ENCODE assay signal across 29 mouse cellular contexts in the genomic region with DNA sequence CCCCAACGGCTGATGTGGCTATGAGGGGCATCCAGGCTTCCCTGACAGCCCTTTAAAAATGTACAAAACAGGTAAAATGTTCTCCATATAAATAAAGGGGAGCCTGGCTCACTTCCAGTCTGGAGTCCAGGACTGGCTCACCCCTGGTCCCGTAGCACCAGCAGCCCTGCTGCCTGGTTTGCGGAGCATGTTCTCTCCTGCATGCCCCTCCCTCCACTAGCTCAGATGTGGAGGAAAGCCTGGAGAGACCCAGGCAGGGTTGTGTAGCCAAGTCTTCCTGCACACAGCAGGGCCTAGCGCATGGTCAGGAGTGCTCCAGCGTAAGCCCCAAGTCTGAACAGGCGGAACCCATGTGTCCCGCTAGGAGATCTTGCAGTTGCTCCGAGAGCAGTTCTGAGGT. TPM values are rescaled to one million over a fixed set of nuclear protein-coding genes. Genes with fewer than 3 reads are reported as not detected.
A peak's percentile ranks its signal among the peaks of the same experiment; 100 is the strongest.
DNase-seq lines count a peak whose midpoint lies in the region; ATAC-seq and TF ChIP-seq lines count a peak whose summit lies in the region.
"Had no signal": no experiment of that assay in that cellular context is flagged by ENCODE, and none has a peak within 500 bp of the region (broad histone marks: within the 10 kb centered on the region; RNA-seq: fewer than 3 reads in every experiment).

No protein-coding gene starts in this region.

- no peak overlapping the region for H3K27ac ChIP-seq in forebrain, embryonic 11.5 days (ENCODE audit: low read depth, low read length)
- H3K27ac ChIP-seq in forebrain, embryonic 14.5 days (ENCODE audit: low read depth, low read length) = no peak overlapping the region
- 0 out of 2 replicates have a peak overlapping the region, but pooled peaks have one; percentile 15 for H3K27ac ChIP-seq in hindbrain, embryonic 13.5 days
- H3K27ac ChIP-seq in hindbrain, embryonic 12.5 days = no peak overlapping the region
- 0 out of 2 replicates have a peak overlapping the region, but pooled peaks have one; percentile 30 for H3K27ac ChIP-seq in midbrain, embryonic 12.5 days (replicated peaks)
- H3K27ac ChIP-seq: embryonic facial prominence, embryonic 12.5 days; kidney, embryonic 15.5 days; liver, embryonic 14.5 days; neural tube, embryonic 15.5 days; stomach, embryonic 15.5 days had no signal

- no peak for ATAC-seq in forebrain, embryonic 11.5 days (replicated peaks; ENCODE audit: low FRiP score)
- no peak for ATAC-seq in forebrain, embryonic 14.5 days
- ATAC-seq in hindbrain, embryonic 13.5 days (ENCODE audit: low FRiP score) = no peak
- no peak for ATAC-seq in hindbrain, embryonic 12.5 days (ENCODE audit: low FRiP score)
- no peak for ATAC-seq in midbrain, embryonic 12.5 days (ENCODE audit: low FRiP score, low read depth)
- ATAC-seq: Patski had no signal

- H3K9ac ChIP-seq in forebrain, embryonic 11.5 days (ENCODE audit: low read length) = no peak overlapping the region
- no peak overlapping the region for H3K9ac ChIP-seq in forebrain, embryonic 14.5 days (ENCODE audit: low read length)
- H3K9ac ChIP-seq in hindbrain, embryonic 13.5 days = 0 out of 2 replicates have a peak overlapping the region, but pooled peaks have one; percentile 35
- H3K9ac ChIP-seq in hindbrain, embryonic 12.5 days = no peak overlapping the region
- no peak overlapping the region for H3K9ac ChIP-seq in midbrain, embryonic 12.5 days (replicated peaks)
- H3K9ac ChIP-seq: embryonic facial prominence, embryonic 12.5 days; heart, embryonic 12.5 days; kidney, embryonic 15.5 days; liver, embryonic 14.5 days; neural tube, embryonic 15.5 days; stomach, embryonic 15.5 days had no signal

- peaks cover 18% of the 10 kb centered on the region for H3K4me1 ChIP-seq in forebrain, embryonic 11.5 days (replicated peaks; ENCODE audit: control insufficient read depth, insufficient read depth, low read length)
- H3K4me1 ChIP-seq in forebrain, embryonic 14.5 days (ENCODE audit: control insufficient read depth, insufficient read depth, low read length) = no peaks in the 10 kb centered on the region
- peaks cover 29% of the 10 kb centered on the region for H3K4me1 ChIP-seq in hindbrain, embryonic 13.5 days (replicated peaks)
- peaks cover 23% of the 10 kb centered on the region for H3K4me1 ChIP-seq in hindbrain, embryonic 12.5 days
- peaks cover 98% of the 10 kb centered on the region for H3K4me1 ChIP-seq in E14TG2a.4 (replicated peaks; ENCODE audit: low read depth, low read length)
- H3K4me1 ChIP-seq in midbrain, embryonic 12.5 days = peaks cover 26% of the 10 kb centered on the region

- no peak for TF ChIP-seq CTCF in E14TG2a.4 (conservative IDR thresholded peaks at IDR 0.05; ENCODE audit: low read length)

- H3K4me3 ChIP-seq in forebrain, embryonic 11.5 days (ENCODE audit: low read depth, low read length) = no peak overlapping the region
- no peak overlapping the region for H3K4me3 ChIP-seq in forebrain, embryonic 14.5 days (ENCODE audit: low read depth, low read length)
- no peak overlapping the region for H3K4me3 ChIP-seq in hindbrain, embryonic 13.5 days
- H3K4me3 ChIP-seq in hindbrain, embryonic 12.5 days = no peak overlapping the region
- H3K4me3 ChIP-seq in E14TG2a.4 (replicated peaks; ENCODE audit: low read length) = 0 out of 2 replicates have a peak overlapping the region, but pooled peaks have one; percentile 20
- H3K4me3 ChIP-seq in midbrain, embryonic 12.5 days = no peak overlapping the region
- H3K4me3 ChIP-seq: embryonic facial prominence, embryonic 12.5 days; heart, embryonic 12.5 days; kidney, embryonic 15.5 days; neural tube, embryonic 15.5 days; stomach, embryonic 15.5 days had no signal

- H3K27me3 ChIP-seq in forebrain, embryonic 11.5 days (ENCODE audit: control insufficient read depth, insufficient read depth, low read length) = no peaks in the 10 kb centered on the region
- no peaks in the 10 kb centered on the region for H3K27me3 ChIP-seq in forebrain, embryonic 14.5 days (replicated peaks; ENCODE audit: control insufficient read depth, insufficient read depth, low read length)
- no peaks in the 10 kb centered on the region for H3K27me3 ChIP-seq in hindbrain, embryonic 13.5 days
- H3K27me3 ChIP-seq in hindbrain, embryonic 12.5 days = no peaks in the 10 kb centered on the region
- H3K27me3 ChIP-seq in E14TG2a.4 (ENCODE audit: insufficient read depth, low read length) = no peaks in the 10 kb centered on the region
- no peaks in the 10 kb centered on the region for H3K27me3 ChIP-seq in midbrain, embryonic 12.5 days
- H3K27me3 ChIP-seq: embryonic facial prominence, embryonic 12.5 days; heart, embryonic 12.5 days; kidney, embryonic 15.5 days; neural tube, embryonic 15.5 days; Patski; stomach, embryonic 15.5 days had no signal

- H3K36me3 ChIP-seq in forebrain, embryonic 11.5 days (ENCODE audit: control insufficient read depth, insufficient read depth, low read length) = no peaks in the 10 kb centered on the region; the same call in 1 of the 2 replicates
- H3K36me3 ChIP-seq in forebrain, embryonic 14.5 days (ENCODE audit: control insufficient read depth, insufficient read depth, low read length) = peaks cover 46% of the 10 kb centered on the region
- peaks cover 58% of the 10 kb centered on the region for H3K36me3 ChIP-seq in hindbrain, embryonic 13.5 days
- H3K36me3 ChIP-seq in hindbrain, embryonic 12.5 days = peaks cover 53% of the 10 kb centered on the region
- peaks cover 81% of the 10 kb centered on the region for H3K36me3 ChIP-seq in E14TG2a.4 (ENCODE audit: insufficient read depth, low read length)
- peaks cover 48% of the 10 kb centered on the region for H3K36me3 ChIP-seq in midbrain, embryonic 12.5 days

- H3K4me2 ChIP-seq in forebrain, embryonic 11.5 days (ENCODE audit: low read depth, low read length, severe bottlenecking) = no peak overlapping the region
- no peak overlapping the region for H3K4me2 ChIP-seq in forebrain, embryonic 14.5 days (ENCODE audit: low read length)
- H3K4me2 ChIP-seq in hindbrain, embryonic 13.5 days = no peak overlapping the region
- no peak overlapping the region for H3K4me2 ChIP-seq in hindbrain, embryonic 12.5 days (replicated peaks)
- H3K4me2 ChIP-seq in midbrain, embryonic 12.5 days (replicated peaks) = no peak overlapping the region
- H3K4me2 ChIP-seq: embryonic facial prominence, embryonic 12.5 days; heart, embryonic 12.5 days; kidney, embryonic 15.5 days; neural tube, embryonic 15.5 days; stomach, embryonic 15.5 days had no signal

- no peaks in the 10 kb centered on the region for H3K9me3 ChIP-seq in forebrain, embryonic 11.5 days (ENCODE audit: control insufficient read depth, low read length)
- H3K9me3 ChIP-seq in forebrain, embryonic 14.5 days (replicated peaks; ENCODE audit: control insufficient read depth, low read length) = no peaks in the 10 kb centered on the region
- H3K9me3 ChIP-seq in hindbrain, embryonic 13.5 days = no peaks in the 10 kb centered on the region
- no peaks in the 10 kb centered on the region for H3K9me3 ChIP-seq in hindbrain, embryonic 12.5 days (replicated peaks)
- H3K9me3 ChIP-seq in E14TG2a.4 (ENCODE audit: low read length) = no peaks in the 10 kb centered on the region
- no peaks in the 10 kb centered on the region for H3K9me3 ChIP-seq in midbrain, embryonic 12.5 days
- H3K9me3 ChIP-seq: embryonic facial prominence, embryonic 12.5 days; heart, embryonic 12.5 days; kidney, embryonic 15.5 days; neural tube, embryonic 15.5 days; stomach, embryonic 15.5 days had no signal

- 85% methylated on average over 8 of the region's 8 CpGs for WGBS in forebrain, embryonic 11.5 days
- 85% methylated on average over 8 of the region's 8 CpGs for WGBS in forebrain, embryonic 14.5 days
- WGBS in hindbrain, embryonic 13.5 days = 80% methylated on average over 8 of the region's 8 CpGs
- 80% methylated on average over 8 of the region's 8 CpGs for WGBS in hindbrain, embryonic 12.5 days
- 81% methylated on average over 8 of the region's 8 CpGs for WGBS in midbrain, embryonic 12.5 days

- DNase-seq in forebrain, embryonic 11.5 days (ENCODE audit: low spot score) = peak; percentile 37
- no peak for DNase-seq in forebrain, embryonic 14.5 days (ENCODE audit: low spot score)
- DNase-seq in lung, postnatal 36 days = no peak
- DNase-seq in left cerebral cortex, adult 9 months (ENCODE audit: low spot score in 2 of 2) = no peak
- DNase-seq: adrenal gland, postnatal 10 days; cerebellum, adult 9-10 months; cerebellum, postnatal 36 days; gastrocnemius, postnatal 25 days; heart, adult 18-20 months; kidney, adult 18-20 months; kidney, postnatal 36 days; layer of hippocampus, postnatal 36 days; liver; lung, adult 2 months; lung, postnatal 14 days; retina, postnatal 1 day; right cerebral cortex, postnatal 14 days; thymus, postnatal 14 days had no signal

RNA-seq across cellular contexts. Expression of gene Wfikkn1, which starts 2.6 kb away (rescaled TPM):
- polyA plus RNA-seq in forebrain, embryonic 11.5 days (2014; fragmentation: Nextera tagmentation; extraction: Ambion mirVana) = 0.72 and 1.1 TPM in 2 replicates
- polyA plus RNA-seq in forebrain, embryonic 14.5 days (2014; fragmentation: Nextera tagmentation; extraction: Ambion mirVana) = 0.36 and 0.47 TPM in 2 replicates
- 0.45 and 0.63 TPM in 2 replicates for polyA plus RNA-seq in hindbrain, embryonic 13.5 days (2015; fragmentation: Nextera tagmentation; extraction: Ambion mirVana)
- 0.29 and 0.90 TPM in 2 replicates for polyA plus RNA-seq in hindbrain, embryonic 12.5 days (2016; fragmentation: Nextera tagmentation; extraction: Ambion mirVana)
- polyA plus RNA-seq in midbrain, embryonic 12.5 days (2016; fragmentation: Nextera tagmentation; extraction: Ambion mirVana) = 0.52 and 0.60 TPM in 2 replicates

RNA-seq across cellular contexts. Expression of gene Mettl26, which starts 8.4 kb away (rescaled TPM):
- 63.2 and 65.2 TPM in 2 replicates for polyA plus RNA-seq in forebrain, embryonic 11.5 days (2014; fragmentation: Nextera tagmentation; extraction: Ambion mirVana)
- polyA plus RNA-seq in forebrain, embryonic 14.5 days (2014; fragmentation: Nextera tagmentation; extraction: Ambion mirVana) = 60.5 and 66.0 TPM in 2 replicates
- 63.0 and 65.7 TPM in 2 replicates for polyA plus RNA-seq in hindbrain, embryonic 13.5 days (2015; fragmentation: Nextera tagmentation; extraction: Ambion mirVana)
- polyA plus RNA-seq in hindbrain, embryonic 12.5 days (2016; fragmentation: Nextera tagmentation; extraction: Ambion mirVana) = 48.7 and 53.2 TPM in 2 replicates
- polyA plus RNA-seq in midbrain, embryonic 12.5 days (2016; fragmentation: Nextera tagmentation; extraction: Ambion mirVana) = 59.5 and 65.2 TPM in 2 replicates

RNA-seq across cellular contexts. Expression of gene Mcrip2, which starts 14.7 kb away (rescaled TPM):
- polyA plus RNA-seq in forebrain, embryonic 11.5 days (2014; fragmentation: Nextera tagmentation; extraction: Ambion mirVana) = 8.9 and 13.1 TPM in 2 replicates
- polyA plus RNA-seq in forebrain, embryonic 14.5 days (2014; fragmentation: Nextera tagmentation; extraction: Ambion mirVana) = 15.9 and 17.0 TPM in 2 replicates
- polyA plus RNA-seq in hindbrain, embryonic 13.5 days (2015; fragmentation: Nextera tagmentation; extraction: Ambion mirVana) = 11.4 and 11.7 TPM in 2 replicates
- 6.2 and 6.3 TPM in 2 replicates for polyA plus RNA-seq in hindbrain, embryonic 12.5 days (2016; fragmentation: Nextera tagmentation; extraction: Ambion mirVana)
- polyA plus RNA-seq in midbrain, embryonic 12.5 days (2016; fragmentation: Nextera tagmentation; extraction: Ambion mirVana) = 6.8 and 8.5 TPM in 2 replicates

RNA-seq across cellular contexts. Expression of gene Wdr90, which starts 22.0 kb away (rescaled TPM):
- polyA plus RNA-seq in forebrain, embryonic 11.5 days (2014; fragmentation: Nextera tagmentation; extraction: Ambion mirVana) = 41.3 and 46.3 TPM in 2 replicates
- polyA plus RNA-seq in forebrain, embryonic 14.5 days (2014; fragmentation: Nextera tagmentation; extraction: Ambion mirVana) = 11.6 and 12.2 TPM in 2 replicates
- polyA plus RNA-seq in hindbrain, embryonic 13.5 days (2015; fragmentation: Nextera tagmentation; extraction: Ambion mirVana) = 19.4 and 19.8 TPM in 2 replicates
- 30.0 and 31.2 TPM in 2 replicates for polyA plus RNA-seq in hindbrain, embryonic 12.5 days (2016; fragmentation: Nextera tagmentation; extraction: Ambion mirVana)
- polyA plus RNA-seq in midbrain, embryonic 12.5 days (2016; fragmentation: Nextera tagmentation; extraction: Ambion mirVana) = 38.1 and 38.5 TPM in 2 replicates

RNA-seq across cellular contexts. Expression of gene Rab40c, which starts 36.3 kb away (rescaled TPM):
- 20.1 and 21.6 TPM in 2 replicates for polyA plus RNA-seq in forebrain, embryonic 11.5 days (2014; fragmentation: Nextera tagmentation; extraction: Ambion mirVana)
- polyA plus RNA-seq in forebrain, embryonic 14.5 days (2014; fragmentation: Nextera tagmentation; extraction: Ambion mirVana) = 31.6 and 33.3 TPM in 2 replicates
- polyA plus RNA-seq in hindbrain, embryonic 13.5 days (2015; fragmentation: Nextera tagmentation; extraction: Ambion mirVana) = 45.5 and 48.7 TPM in 2 replicates
- polyA plus RNA-seq in hindbrain, embryonic 12.5 days (2016; fragmentation: Nextera tagmentation; extraction: Ambion mirVana) = 42.1 and 43.6 TPM in 2 replicates
- polyA plus RNA-seq in midbrain, embryonic 12.5 days (2016; fragmentation: Nextera tagmentation; extraction: Ambion mirVana) = 38.0 and 38.8 TPM in 2 replicates

Comparison
In these comparisons a context has a peak if more than half of its experiments do, and no peak if none do; other contexts are left out.
1. H3K27ac ChIP-seq: peak in hindbrain, embryonic 13.5 days (single experiment) and midbrain, embryonic 12.5 days (single experiment); none in forebrain, embryonic 11.5 days (single experiment), forebrain, embryonic 14.5 days (single experiment) and hindbrain, embryonic 12.5 days (single experiment).